Mouse (Mus musculus) T-helper 2 cell (primary cell): ENCODE results near the gene Sh2d4b.

Source experiments
- in situ Hi-C: fragments of 300-600 bp; cut with MboI, MseI; formaldehyde crosslinking; loops from one replicate; pipeline ENCODE4 v1.15.1; 2025; ENCODE audit warnings: high pct_unique_total_duplicates

Sh2d4b gene

GRCm38 (mm10) chr14:40852978-40853377, 40.1 kb downstream of the Sh2d4b start:
- in situ Hi-C loops = no loop called here

GRCm38 (mm10) chr14:40837397-40837796, 55.7 kb downstream of the Sh2d4b start:
- in situ Hi-C loops = no loop called here

DNA sequence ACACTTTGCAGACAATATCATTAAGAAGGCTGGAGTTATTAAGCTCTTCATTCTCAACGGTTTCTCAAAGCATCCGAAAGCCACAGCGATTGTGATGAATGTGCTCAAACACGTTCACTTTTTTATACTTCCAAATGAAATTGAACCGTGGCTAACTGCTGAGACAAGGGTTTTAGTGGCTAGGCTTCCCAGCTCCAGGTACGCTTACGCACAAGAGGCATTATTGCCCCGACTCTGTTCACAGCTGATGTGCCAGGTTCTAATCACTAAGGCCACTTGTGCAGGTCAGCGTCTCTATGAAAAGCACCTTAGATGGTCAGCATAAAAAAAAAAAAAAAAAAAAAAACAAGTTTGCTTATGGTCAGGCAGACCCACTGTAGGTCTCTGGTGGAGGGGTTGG, 62.6 kb downstream of the Sh2d4b start:
- in situ Hi-C loops = no loop called here

DNA sequence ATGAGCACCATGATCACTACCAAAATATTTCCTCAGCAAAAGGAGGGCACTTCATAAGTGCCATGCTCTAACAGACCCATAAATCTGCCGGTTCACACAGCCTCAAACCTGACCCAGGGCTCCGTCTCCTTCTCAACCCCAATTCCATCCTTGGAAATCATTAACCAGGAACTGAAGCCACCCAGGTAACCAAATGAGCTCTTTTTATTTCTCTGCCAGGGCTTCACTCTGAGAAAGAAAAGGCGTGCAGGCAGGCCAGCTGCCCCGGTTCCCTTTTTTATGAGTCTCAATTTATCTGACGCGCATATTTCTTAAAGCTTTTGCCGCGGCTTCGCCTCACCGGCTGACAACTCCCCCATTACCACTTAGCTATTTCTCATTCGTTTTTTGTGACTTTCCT, 63.0 kb downstream of the Sh2d4b start:
- in situ Hi-C loops = no loop called here

GRCm38 (mm10) chr14:40818051-40818450, 75.0 kb downstream of the Sh2d4b start:
- in situ Hi-C loops = no loop called here

GRCm38 (mm10) chr14:40816715-40817114, 76.4 kb downstream of the Sh2d4b start:
- in situ Hi-C loops = no loop called here

- in situ Hi-C loops = no loop called here
Observed at GRCm38 (mm10) chr14:40791606-40792005, 101.5 kb downstream of the Sh2d4b start.

- in situ Hi-C loops = no loop called here
Observed at GRCm38 (mm10) chr14:40789110-40789509, 104.0 kb downstream of the Sh2d4b start.

GRCm38 (mm10) chr14:40769097-40770090, 123.7 kb downstream of the Sh2d4b start:
- in situ Hi-C loops = no loop called here
